Mouse (Mus musculus): ENCODE data around the gene 1700001C02Rik. TPM values are rescaled to one million over a fixed set of nuclear protein-coding genes. Genes with fewer than 3 reads are reported as not detected.

1700001C02Rik gene
- not detected in 2 replicates for polyA plus RNA-seq (2016; fragmentation: Nextera tagmentation; extraction: Ambion mirVana)

DNA sequence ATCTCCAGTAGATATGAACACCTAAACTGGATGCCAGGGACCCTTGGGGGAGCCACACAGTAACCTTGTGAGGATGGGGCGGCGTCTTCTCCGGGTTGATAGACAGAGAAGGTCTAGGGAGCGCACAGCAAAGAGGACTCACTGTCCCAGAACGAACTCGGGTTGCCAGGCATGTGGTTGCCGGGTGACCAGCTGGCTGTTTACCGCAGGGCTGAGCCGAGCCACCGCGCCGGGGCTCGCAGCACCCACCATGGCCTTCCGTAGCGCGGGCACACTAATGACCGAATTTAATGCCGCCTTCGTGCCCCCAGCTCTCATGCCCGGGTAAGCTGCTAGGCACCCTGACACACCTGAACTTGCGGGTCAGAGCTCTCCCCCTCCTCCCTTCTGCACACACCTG is at the start of gene 1700001C02Rik:
Gene 1700001C02Rik (plus strand): TSS at position 187 of the 400 bp plus-strand sequence.
- Histone ChIP-seq H3K4me3 (replicated peaks) (peak within 1 kb of the TSS; percentile 25), H3K27me3 (peaks cover 61% of the 10 kb centered on the region), H3K36me3 (no peaks in the 10 kb centered on the region), H3K9ac (replicated peaks) (0 out of 2 replicates have a peak within 1 kb of the TSS, but pooled peaks have one; percentile 42), H3K4me2 (peak within 1 kb of the TSS; percentile 51), H3K27ac (no peak within 1 kb of the TSS), H3K9me3 (no peaks in the 10 kb centered on the region), H3K4me1 (replicated peaks) (peaks cover 18% of the 10 kb centered on the region)
- WGBS: 12% methylated on average over 21 of the region's 21 CpGs
- no peak for ATAC-seq (ENCODE audit: insufficient number of reproducible peaks, insufficient read depth, low FRiP score, low TSS enrichment, low read depth)

- Histone ChIP-seq H3K27ac (no peak overlapping the region), H3K36me3 (no peaks in the 10 kb centered on the region)
Measured at GRCm38 (mm10) chr5:30416665-30417064, 49.2 kb upstream of the 1700001C02Rik start.

DNA sequence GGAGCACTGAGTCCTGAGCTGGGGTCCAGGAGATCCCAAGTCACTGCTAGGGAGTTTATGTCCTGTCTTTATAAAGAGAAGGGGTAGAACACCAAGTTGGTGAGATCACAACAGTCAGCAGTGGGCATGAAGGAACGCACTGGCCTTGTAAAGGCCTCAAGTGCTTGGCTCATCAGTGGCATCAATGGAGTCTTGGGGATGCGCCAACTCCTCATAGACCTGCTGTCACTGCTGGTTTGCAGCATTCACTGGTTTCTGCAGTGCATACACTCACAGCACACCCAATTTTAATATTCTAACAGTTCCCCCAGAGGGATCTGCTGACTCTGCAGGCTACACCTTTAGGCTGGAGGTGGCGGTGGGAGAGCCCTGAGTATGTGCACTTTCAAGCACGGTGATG is 42.7 kb upstream of the 1700001C02Rik start:
- Histone ChIP-seq H3K27me3 (peaks cover 9% of the 10 kb centered on the region; the same call in 1 of the 2 replicates), H3K4me3 (replicated peaks) (no peak overlapping the region)

More at GRCm38 (mm10) chr5:30416665-30417064, 49.2 kb upstream of the 1700001C02Rik start:
- WGBS: 79% methylated on average over 5 of the region's 5 CpGs
- Histone ChIP-seq H3K9me3 (no peaks in the 10 kb centered on the region), H3K4me2 (no peak overlapping the region), H3K27me3 (peaks cover 8% of the 10 kb centered on the region; the same call in 1 of the 2 replicates), H3K4me3 (replicated peaks) (no peak overlapping the region), H3K9ac (replicated peaks) (no peak overlapping the region), H3K4me1 (replicated peaks) (no peaks in the 10 kb centered on the region)
- ATAC-seq (ENCODE audit: insufficient number of reproducible peaks, insufficient read depth, low FRiP score, low TSS enrichment, low read depth): no peak

GRCm38 (mm10) chr5:30423572-30424244 is 42.1 kb upstream of the 1700001C02Rik start:
- H3K4me2 ChIP-seq: no peak overlapping the region
- H3K4me3 ChIP-seq (replicated peaks): no peak overlapping the region
- no peak overlapping the region for H3K27ac ChIP-seq
- peaks cover 9% of the 10 kb centered on the region; the same call in 1 of the 2 replicates for H3K27me3 ChIP-seq
- ATAC-seq (ENCODE audit: insufficient number of reproducible peaks, insufficient read depth, low FRiP score, low TSS enrichment, low read depth): no peak
- no peaks in the 10 kb centered on the region; the same call in 1 of the 2 replicates for H3K4me1 ChIP-seq (replicated peaks)
- H3K9me3 ChIP-seq: no peaks in the 10 kb centered on the region
- H3K36me3 ChIP-seq: no peaks in the 10 kb centered on the region
- WGBS: 24% methylated on average over 8 of the region's 8 CpGs
- H3K9ac ChIP-seq (replicated peaks): no peak overlapping the region

More for the DNA sequence above, 42.7 kb upstream of the 1700001C02Rik start:
- H3K27ac ChIP-seq: no peak overlapping the region
- H3K4me2 ChIP-seq: no peak overlapping the region
- no peak for ATAC-seq (ENCODE audit: insufficient number of reproducible peaks, insufficient read depth, low FRiP score, low TSS enrichment, low read depth)
- no peaks in the 10 kb centered on the region for H3K9me3 ChIP-seq
- 78% methylated on average over 4 of the region's 4 CpGs for WGBS
- no peak overlapping the region for H3K9ac ChIP-seq (replicated peaks)
- no peaks in the 10 kb centered on the region; the same call in 1 of the 2 replicates for H3K4me1 ChIP-seq (replicated peaks)
- no peaks in the 10 kb centered on the region for H3K36me3 ChIP-seq

GRCm38 (mm10) chr5:30427406-30427805 is 38.4 kb upstream of the 1700001C02Rik start:
- no peak for ATAC-seq (ENCODE audit: insufficient number of reproducible peaks, insufficient read depth, low FRiP score, low TSS enrichment, low read depth)
- Histone ChIP-seq H3K4me2 (no peak overlapping the region), H3K9ac (replicated peaks) (no peak overlapping the region), H3K27ac (no peak overlapping the region), H3K4me1 (replicated peaks) (no peaks in the 10 kb centered on the region; the same call in 1 of the 2 replicates), H3K9me3 (no peaks in the 10 kb centered on the region), H3K27me3 (peaks cover 5% of the 10 kb centered on the region; the same call in 1 of the 2 replicates), H3K4me3 (replicated peaks) (no peak overlapping the region), H3K36me3 (no peaks in the 10 kb centered on the region)
- 82% methylated on average over 6 of the region's 6 CpGs for WGBS

GRCm38 (mm10) chr5:30438931-30439330 is 26.9 kb upstream of the 1700001C02Rik start:
- 48% methylated on average over 2 of the region's 2 CpGs for WGBS

DNA sequence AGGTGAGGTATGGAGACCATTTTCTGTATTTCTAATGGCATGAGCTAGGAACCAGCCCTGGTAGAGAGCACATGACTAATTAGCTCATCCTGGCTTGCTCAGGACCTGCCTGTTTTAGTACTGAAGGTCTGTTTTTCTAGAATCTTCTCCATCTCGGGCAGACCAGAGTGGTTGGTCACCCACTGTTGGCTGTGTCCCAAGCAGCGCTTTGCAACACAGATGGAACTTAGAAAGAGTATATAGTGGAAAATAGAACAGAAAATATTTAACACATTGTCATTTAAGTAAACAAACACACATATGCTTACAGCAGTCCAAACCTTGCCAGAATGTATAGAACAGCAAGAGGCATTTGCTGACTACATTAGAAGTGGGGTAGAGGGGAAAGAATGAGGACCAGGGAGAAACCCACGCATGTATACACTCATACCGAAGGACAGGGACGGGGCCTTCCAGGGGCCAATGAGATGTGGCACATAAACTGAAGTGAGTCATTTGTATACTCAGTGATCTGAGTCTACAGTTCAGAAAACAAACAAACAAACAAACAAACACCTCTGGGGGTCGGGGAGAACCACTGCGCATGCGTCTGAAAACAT is 25.4 kb upstream of the 1700001C02Rik start:
- H3K4me3 ChIP-seq (replicated peaks): no peak overlapping the region

More at GRCm38 (mm10) chr5:30438931-30439330, 26.9 kb upstream of the 1700001C02Rik start:
- Histone ChIP-seq H3K36me3 (no peaks in the 10 kb centered on the region), H3K4me2 (no peak overlapping the region), H3K9me3 (no peaks in the 10 kb centered on the region), H3K27ac (no peak overlapping the region), H3K9ac (replicated peaks) (no peak overlapping the region), H3K27me3 (no peaks in the 10 kb centered on the region), H3K4me1 (replicated peaks) (peaks cover 6% of the 10 kb centered on the region; the same call in 1 of the 2 replicates), H3K4me3 (replicated peaks) (no peak overlapping the region)
- no peak for ATAC-seq (ENCODE audit: insufficient number of reproducible peaks, insufficient read depth, low FRiP score, low TSS enrichment, low read depth)

GRCm38 (mm10) chr5:30442196-30442595 is 23.7 kb upstream of the 1700001C02Rik start:
- WGBS: 67% methylated on average over 5 of the region's 5 CpGs
- H3K4me3 ChIP-seq (replicated peaks): no peak overlapping the region
- no peak for ATAC-seq (ENCODE audit: insufficient number of reproducible peaks, insufficient read depth, low FRiP score, low TSS enrichment, low read depth)
- H3K4me1 ChIP-seq (replicated peaks): peaks cover 11% of the 10 kb centered on the region; the same call in 1 of the 2 replicates
- H3K27ac ChIP-seq: no peak overlapping the region
- H3K9ac ChIP-seq (replicated peaks): no peak overlapping the region
- no peak overlapping the region for H3K4me2 ChIP-seq
- no peaks in the 10 kb centered on the region for H3K9me3 ChIP-seq
- no peaks in the 10 kb centered on the region for H3K36me3 ChIP-seq
- H3K27me3 ChIP-seq: 0 out of 2 replicates have a peak, but pooled peaks cover 3% of the 10 kb centered on the region

More for the DNA sequence above, 25.4 kb upstream of the 1700001C02Rik start:
- no peaks in the 10 kb centered on the region for H3K27me3 ChIP-seq
- peaks cover 11% of the 10 kb centered on the region; the same call in 1 of the 2 replicates for H3K4me1 ChIP-seq (replicated peaks)
- H3K36me3 ChIP-seq: no peaks in the 10 kb centered on the region
- no peaks in the 10 kb centered on the region for H3K9me3 ChIP-seq
- no peak for ATAC-seq (ENCODE audit: insufficient number of reproducible peaks, insufficient read depth, low FRiP score, low TSS enrichment, low read depth)
- no peak overlapping the region for H3K27ac ChIP-seq
- 87% methylated on average over 8 of the region's 8 CpGs for WGBS
- H3K9ac ChIP-seq (replicated peaks): no peak overlapping the region
- H3K4me2 ChIP-seq: no peak overlapping the region

- Histone ChIP-seq H3K4me2 (no peak overlapping the region), H3K4me3 (replicated peaks) (no peak overlapping the region), H3K9me3 (no peaks in the 10 kb centered on the region), H3K27ac (no peak overlapping the region), H3K27me3 (0 out of 2 replicates have a peak, but pooled peaks cover 3% of the 10 kb centered on the region), H3K36me3 (no peaks in the 10 kb centered on the region), H3K9ac (replicated peaks) (no peak overlapping the region), H3K4me1 (replicated peaks) (peaks cover 11% of the 10 kb centered on the region; the same call in 1 of the 2 replicates)
- 76% methylated on average over 13 of the region's 13 CpGs for WGBS
- ATAC-seq (ENCODE audit: insufficient number of reproducible peaks, insufficient read depth, low FRiP score, low TSS enrichment, low read depth): no peak
Measured at GRCm38 (mm10) chr5:30444327-30444895, 21.4 kb upstream of the 1700001C02Rik start.

DNA sequence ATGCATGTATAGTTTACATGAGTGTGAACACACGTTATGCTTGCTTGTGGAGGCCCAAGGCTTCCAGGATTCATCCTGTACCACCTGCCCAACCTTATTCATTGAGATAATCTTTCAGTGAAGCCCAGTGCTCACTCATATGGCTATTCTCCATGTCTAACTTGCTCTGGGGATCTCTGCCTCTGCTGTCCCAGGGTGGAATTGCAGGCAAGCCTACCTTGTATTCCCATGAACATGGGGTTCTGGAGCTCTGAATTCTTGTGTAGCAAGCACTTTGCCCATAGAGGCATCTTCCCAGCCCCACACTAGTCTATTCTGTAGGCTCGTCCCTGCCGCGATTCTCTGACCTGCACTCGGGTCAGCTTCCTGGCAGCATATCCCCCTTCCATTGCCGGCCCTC is 9.8 kb upstream of the 1700001C02Rik start:
- Histone ChIP-seq H3K9ac (replicated peaks) (no peak overlapping the region), H3K4me1 (replicated peaks) (peaks cover 15% of the 10 kb centered on the region), H3K4me3 (replicated peaks) (no peak overlapping the region), H3K27ac (no peak overlapping the region), H3K4me2 (no peak overlapping the region), H3K27me3 (peaks cover 4% of the 10 kb centered on the region; the same call in 1 of the 2 replicates), H3K36me3 (no peaks in the 10 kb centered on the region), H3K9me3 (no peaks in the 10 kb centered on the region)
- no peak for ATAC-seq (ENCODE audit: insufficient number of reproducible peaks, insufficient read depth, low FRiP score, low TSS enrichment, low read depth)
- WGBS: 51% methylated on average over 6 of the region's 6 CpGs

GRCm38 (mm10) chr5:30460155-30460554 is 5.7 kb upstream of the 1700001C02Rik start:
- WGBS: 35% methylated on average over 4 of the region's 4 CpGs
- H3K4me2 ChIP-seq: no peak overlapping the region
- peaks cover 24% of the 10 kb centered on the region for H3K4me1 ChIP-seq (replicated peaks)
- no peak for ATAC-seq (ENCODE audit: insufficient number of reproducible peaks, insufficient read depth, low FRiP score, low TSS enrichment, low read depth)
- no peaks in the 10 kb centered on the region for H3K9me3 ChIP-seq
- no peak overlapping the region for H3K27ac ChIP-seq
- no peak overlapping the region for H3K9ac ChIP-seq (replicated peaks)
- peaks cover 37% of the 10 kb centered on the region for H3K27me3 ChIP-seq
- H3K4me3 ChIP-seq (replicated peaks): no peak overlapping the region
- no peaks in the 10 kb centered on the region for H3K36me3 ChIP-seq
